Mouse (Mus musculus): ENCODE data around the gene Nrcam. TPM values are rescaled to one million over a fixed set of nuclear protein-coding genes. Genes with fewer than 3 reads are reported as not detected.

Nrcam gene
- polyA plus RNA-seq, 1 experiment from 2014 or later = 0.03 TPM

GRCm38 (mm10) chr12:44437046-44437827 is 108.6 kb downstream of the Nrcam start:
- peaks cover 8% of the 10 kb centered on the region for H3K27me3 ChIP-seq
- ATAC-seq = no peak
- TF ChIP-seq CTCF (IDR thresholded peaks at IDR 0.05) = no peak
- in situ Hi-C loops (cut with MboI; ENCODE audit: low pct_unique_long_range_greater_than_20kb) = no loop called here
- no peak for DNase-seq (ENCODE audit: low read depth, low spot score)
- ChIA-PET CTCF (no interaction called here), POLR2A (no interaction called here)

- DNase-seq (ENCODE audit: low read depth, low spot score) (no peak), ATAC-seq (no peak)
- in situ Hi-C loops (cut with MboI; ENCODE audit: low pct_unique_long_range_greater_than_20kb) = no loop called here
- ChIA-PET POLR2A (no interaction called here), CTCF (no interaction called here)
- no peak for TF ChIP-seq CTCF (IDR thresholded peaks at IDR 0.05)
- H3K27me3 ChIP-seq = peaks cover 11% of the 10 kb centered on the region
Observed at GRCm38 (mm10) chr12:44438884-44439283, 110.2 kb downstream of the Nrcam start.

GRCm38 (mm10) chr12:44440230-44440629 is 111.5 kb downstream of the Nrcam start:
- ChIA-PET CTCF (no interaction called here), POLR2A (no interaction called here)
- no peak for ATAC-seq
- peaks cover 16% of the 10 kb centered on the region for H3K27me3 ChIP-seq
- in situ Hi-C loops (cut with MboI; ENCODE audit: low pct_unique_long_range_greater_than_20kb) = no loop called here
- DNase-seq (ENCODE audit: low read depth, low spot score) = no peak
- TF ChIP-seq CTCF (IDR thresholded peaks at IDR 0.05) = no peak

DNA sequence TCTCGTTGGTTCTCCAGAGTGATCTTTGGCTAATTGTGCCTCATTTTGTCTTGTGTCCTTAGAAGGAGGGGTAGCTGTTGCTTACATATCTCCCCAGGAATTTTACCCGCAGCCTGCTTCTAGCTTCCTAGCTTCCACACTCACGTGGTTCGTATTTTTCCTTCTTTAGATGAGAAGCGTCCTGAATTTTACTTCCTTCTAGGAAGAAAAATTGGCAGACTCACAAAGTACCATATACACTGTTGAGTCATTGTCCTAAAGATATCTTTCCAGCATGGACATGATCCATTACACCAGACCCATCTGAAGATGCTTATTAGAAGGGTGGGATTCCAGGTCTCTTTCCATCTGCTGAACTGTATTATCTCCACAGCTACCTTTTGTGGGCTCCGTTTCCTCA is 122.2 kb downstream of the Nrcam start:
- ChIA-PET POLR2A (no interaction called here), CTCF (no interaction called here)
- H3K27me3 ChIP-seq = peaks cover 3% of the 10 kb centered on the region
- no peak for ATAC-seq
- in situ Hi-C loops (cut with MboI; ENCODE audit: low pct_unique_long_range_greater_than_20kb) = no loop called here
- TF ChIP-seq CTCF (IDR thresholded peaks at IDR 0.05) = no peak
- DNase-seq (ENCODE audit: low read depth, low spot score) = no peak

- POLR2A ChIA-PET = no interaction called here
- peaks cover 3% of the 10 kb centered on the region for H3K27me3 ChIP-seq
- DNase-seq (ENCODE audit: low read depth, low spot score) (no peak), ATAC-seq (no peak)
- no peak for TF ChIP-seq CTCF (IDR thresholded peaks at IDR 0.05)
- CTCF ChIA-PET = no interaction called here
- in situ Hi-C loops (cut with MboI; ENCODE audit: low pct_unique_long_range_greater_than_20kb) = no loop called here
Observed at GRCm38 (mm10) chr12:44451742-44452141, 123.1 kb downstream of the Nrcam start.

- ChIA-PET CTCF (no interaction called here), POLR2A (interaction anchor here (0.5 kb wide), 1 partner anchor 25 kb away, joined by 3 read pairs; no protein-coding TSS in a partner anchor)
- ATAC-seq (no peak), DNase-seq (ENCODE audit: low read depth, low spot score) (no peak)
- no peak for TF ChIP-seq CTCF (IDR thresholded peaks at IDR 0.05)
- in situ Hi-C loops (cut with MboI; ENCODE audit: low pct_unique_long_range_greater_than_20kb) = no loop called here
- peaks cover 3% of the 10 kb centered on the region for H3K27me3 ChIP-seq
Observed at GRCm38 (mm10) chr12:44453791-44454190, 125.1 kb downstream of the Nrcam start.

DNA sequence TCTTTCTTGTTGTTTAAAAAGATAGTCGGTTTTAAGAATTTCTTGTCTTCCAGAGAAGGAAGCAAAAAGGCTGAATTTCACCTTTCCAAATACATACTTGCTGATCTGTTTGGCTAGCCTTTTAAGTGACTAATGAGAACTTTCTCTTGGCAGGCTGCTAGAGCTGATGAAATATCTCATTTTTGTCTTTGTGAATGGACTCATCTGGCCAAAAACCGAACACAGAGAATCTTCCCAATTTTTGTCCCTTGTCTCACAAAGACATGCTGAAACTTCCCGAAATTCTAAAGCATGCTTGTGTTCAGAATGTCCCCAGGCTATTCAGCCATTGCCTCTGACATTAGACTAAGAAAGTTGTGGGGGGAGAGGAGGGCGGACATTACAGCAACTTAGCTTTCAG is 129.3 kb downstream of the Nrcam start:
- CTCF ChIA-PET = no interaction called here
- POLR2A ChIA-PET = no interaction called here
- no peaks in the 10 kb centered on the region for H3K27me3 ChIP-seq
- no peak for ATAC-seq
- no peak for TF ChIP-seq CTCF (IDR thresholded peaks at IDR 0.05)
- DNase-seq (ENCODE audit: low read depth, low spot score) = no peak
- in situ Hi-C loops (cut with MboI; ENCODE audit: low pct_unique_long_range_greater_than_20kb) = no loop called here

- in situ Hi-C loops (cut with MboI; ENCODE audit: low pct_unique_long_range_greater_than_20kb) = no loop called here
- CTCF ChIA-PET = no interaction called here
- H3K27me3 ChIP-seq = no peaks in the 10 kb centered on the region
- TF ChIP-seq CTCF (IDR thresholded peaks at IDR 0.05) = no peak
- ATAC-seq = no peak
- DNase-seq (ENCODE audit: low read depth, low spot score) = no peak
- POLR2A ChIA-PET = no interaction called here
Observed at GRCm38 (mm10) chr12:44462436-44462835, 133.8 kb downstream of the Nrcam start.

DNA sequence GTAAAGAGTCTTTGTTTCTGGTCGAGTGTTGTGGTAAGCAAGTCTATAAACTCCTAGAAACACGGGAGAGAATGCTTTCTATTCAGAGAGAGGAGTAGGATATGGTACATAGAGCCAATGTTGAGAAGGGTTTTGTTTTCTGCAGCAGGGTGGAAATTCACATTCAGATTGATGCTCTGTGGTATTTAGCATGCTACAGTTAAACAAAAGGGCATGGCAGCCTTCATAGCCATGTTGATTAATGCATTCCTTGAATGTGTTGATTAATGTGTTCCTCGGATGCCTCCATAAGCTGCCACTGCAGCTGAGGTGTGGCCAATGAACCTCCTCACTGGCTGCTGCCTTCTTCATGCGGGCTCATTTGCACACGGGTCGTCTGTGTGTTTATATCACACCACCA is 134.3 kb downstream of the Nrcam start:
- POLR2A ChIA-PET = no interaction called here
- no peaks in the 10 kb centered on the region for H3K27me3 ChIP-seq

DNA sequence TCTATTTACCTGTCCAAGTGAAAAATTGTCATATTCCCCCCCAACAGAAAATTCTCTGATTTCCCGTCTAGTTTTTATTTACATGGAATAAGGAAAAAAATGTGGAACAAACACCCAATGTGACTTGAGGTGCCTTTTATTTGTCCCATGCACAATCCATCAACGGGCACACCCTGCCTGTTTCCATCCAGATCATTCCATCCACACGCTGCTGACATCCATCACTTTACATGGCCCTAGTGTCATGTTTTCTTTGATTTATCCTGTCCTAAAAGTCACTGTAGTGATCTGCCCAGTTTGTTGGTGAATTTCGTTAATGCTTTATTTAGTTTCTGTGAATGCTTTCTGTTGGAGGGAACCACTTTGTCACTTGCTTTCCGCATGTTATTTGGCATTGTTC is 142.4 kb downstream of the Nrcam start:
- H3K27me3 ChIP-seq = peaks cover 14% of the 10 kb centered on the region
- ChIA-PET CTCF (no interaction called here), POLR2A (no interaction called here)
- in situ Hi-C loops (cut with MboI; ENCODE audit: low pct_unique_long_range_greater_than_20kb) = no loop called here
- TF ChIP-seq CTCF (IDR thresholded peaks at IDR 0.05) = no peak
- ATAC-seq (no peak), DNase-seq (ENCODE audit: low read depth, low spot score) (no peak)

More for the DNA sequence above, 134.3 kb downstream of the Nrcam start:
- in situ Hi-C loops (cut with MboI; ENCODE audit: low pct_unique_long_range_greater_than_20kb) = no loop called here
- ATAC-seq = no peak
- DNase-seq (ENCODE audit: low read depth, low spot score) = no peak
- CTCF ChIA-PET = no interaction called here
- TF ChIP-seq CTCF (IDR thresholded peaks at IDR 0.05) = no peak

DNA sequence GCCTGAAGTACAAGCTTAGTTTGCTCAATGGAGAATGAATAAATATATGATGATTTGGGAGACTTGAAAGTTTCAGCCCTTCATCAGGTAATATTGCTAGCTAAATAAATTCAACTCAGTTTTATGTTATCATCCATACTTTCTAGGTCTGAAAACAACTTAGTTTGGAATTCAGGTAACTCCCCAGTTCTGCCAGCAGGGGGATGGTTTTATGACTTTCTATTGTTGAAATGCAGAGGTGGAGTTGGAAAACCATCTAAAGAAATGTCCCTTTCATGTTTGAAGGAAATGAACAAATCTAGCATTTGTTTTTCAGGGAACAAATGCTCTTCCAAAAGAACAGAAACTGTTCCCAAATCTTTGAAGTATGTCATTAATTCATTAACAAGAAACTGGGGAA is 146.7 kb downstream of the Nrcam start:
- ATAC-seq (no peak), DNase-seq (ENCODE audit: low read depth, low spot score) (no peak)
- CTCF ChIA-PET = no interaction called here
- peaks cover 8% of the 10 kb centered on the region for H3K27me3 ChIP-seq
- POLR2A ChIA-PET = no interaction called here
- in situ Hi-C loops (cut with MboI; ENCODE audit: low pct_unique_long_range_greater_than_20kb) = no loop called here
- TF ChIP-seq CTCF (IDR thresholded peaks at IDR 0.05) = no peak

Measured in Patski (cell line).